Mouse (Mus musculus): ENCODE measurements around the gene Wdr4. TPM values are rescaled to one million over a fixed set of nuclear protein-coding genes. Genes with fewer than 3 reads are reported as not detected.

Wdr4 gene
- polyA plus RNA-seq, 1 experiment, result 40.9 TPM

DNA sequence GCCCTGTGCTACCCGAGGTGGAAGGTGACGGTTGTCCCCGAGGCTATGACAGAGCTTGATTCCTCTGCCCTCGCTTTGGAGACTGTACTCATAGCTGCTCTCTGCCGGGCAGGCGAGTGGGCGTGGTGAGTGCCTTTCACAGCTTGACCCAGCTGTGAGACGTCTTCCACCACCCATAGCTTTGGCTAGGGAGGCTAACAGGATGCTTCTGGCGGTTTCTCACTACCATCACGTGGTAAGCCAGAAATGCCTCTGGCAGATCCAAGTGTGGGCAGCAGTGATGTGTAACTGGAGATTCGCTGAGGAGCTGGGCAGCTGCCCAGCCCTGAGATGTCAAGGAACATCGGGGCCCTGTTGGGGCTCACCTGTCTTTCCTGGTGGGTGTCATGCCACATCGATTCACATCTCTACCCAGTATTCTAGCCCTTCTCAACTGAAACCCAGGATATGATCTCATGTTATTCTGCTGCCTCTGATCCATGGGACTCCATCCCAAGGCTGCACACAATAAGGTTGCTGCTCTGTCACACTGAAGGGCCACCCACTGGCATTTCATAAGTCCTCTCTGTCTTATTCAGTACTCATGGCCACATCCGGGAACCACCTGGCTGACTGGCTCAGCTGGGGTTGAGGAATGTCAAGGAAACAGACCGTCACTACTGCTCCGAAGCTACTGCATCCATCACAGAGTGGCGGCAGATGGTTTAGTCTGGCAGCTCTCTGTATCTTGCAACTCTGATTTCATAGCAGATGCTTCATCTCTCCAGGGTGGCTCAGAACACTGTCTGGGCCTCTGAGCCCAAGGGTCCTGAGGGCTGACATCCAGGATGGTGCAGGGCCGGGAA is 62.8 kb downstream of the Wdr4 start:
- TF ChIP-seq CTCF (IDR thresholded peaks at IDR 0.05; ENCODE audit: borderline replicate concordance, extremely low read depth, insufficient read depth, insufficient read length), result no peak
- no peak for TF ChIP-seq POLR2A (IDR thresholded peaks at IDR 0.05; ENCODE audit: borderline replicate concordance, extremely low read depth, insufficient read depth, insufficient read length, poor library complexity, severe bottlenecking)
- DNase-seq (ENCODE audit: low read depth), result peak; percentile 75

DNA sequence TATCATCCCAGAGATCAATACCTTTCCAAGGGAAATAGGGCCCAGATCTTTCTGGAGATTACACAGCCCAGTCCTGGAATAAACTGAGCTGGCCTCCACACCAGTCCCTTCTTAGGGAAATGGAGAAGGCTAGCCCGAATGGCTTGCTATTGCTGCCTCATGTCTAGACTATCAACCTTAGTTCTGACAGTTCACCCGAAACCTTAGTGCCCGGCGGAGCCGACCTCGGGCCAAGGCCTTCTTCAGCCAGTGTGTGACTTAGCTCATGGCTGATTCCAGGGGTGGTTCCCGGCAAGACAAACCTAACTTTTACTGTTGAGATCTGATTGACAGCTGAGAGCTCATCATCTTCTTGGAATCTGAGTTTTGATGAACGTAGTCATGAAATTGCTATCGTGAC is 65.7 kb downstream of the Wdr4 start:
- no peak for TF ChIP-seq CTCF (IDR thresholded peaks at IDR 0.05; ENCODE audit: borderline replicate concordance, extremely low read depth, insufficient read depth, insufficient read length)
- TF ChIP-seq POLR2A (IDR thresholded peaks at IDR 0.05; ENCODE audit: borderline replicate concordance, extremely low read depth, insufficient read depth, insufficient read length, poor library complexity, severe bottlenecking), result no peak
- DNase-seq (ENCODE audit: low read depth), result no peak

DNA sequence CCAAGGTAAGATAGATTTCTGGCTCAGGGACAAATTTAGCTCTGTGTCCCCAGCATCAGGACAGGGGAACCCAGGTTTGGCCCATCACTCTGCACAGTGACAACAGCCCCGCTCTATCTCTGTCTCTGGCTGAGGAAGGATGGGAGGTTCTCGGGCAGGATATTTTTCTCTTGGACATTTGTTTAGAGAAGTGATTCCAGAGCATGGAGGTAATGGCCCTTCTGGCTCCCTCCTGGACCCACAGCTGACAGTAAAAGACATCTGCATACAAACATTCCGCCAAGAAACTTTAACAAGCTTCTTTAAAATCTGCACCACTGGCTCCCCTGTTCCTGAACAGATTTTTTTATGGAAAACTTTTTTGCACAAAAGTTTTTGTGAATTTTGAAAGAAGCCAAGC is 66.3 kb downstream of the Wdr4 start:
- TF ChIP-seq POLR2A (IDR thresholded peaks at IDR 0.05; ENCODE audit: borderline replicate concordance, extremely low read depth, insufficient read depth, insufficient read length, poor library complexity, severe bottlenecking) (no peak), CTCF (IDR thresholded peaks at IDR 0.05; ENCODE audit: borderline replicate concordance, extremely low read depth, insufficient read depth, insufficient read length) (no peak)
- DNase-seq (ENCODE audit: low read depth), result no peak

DNA sequence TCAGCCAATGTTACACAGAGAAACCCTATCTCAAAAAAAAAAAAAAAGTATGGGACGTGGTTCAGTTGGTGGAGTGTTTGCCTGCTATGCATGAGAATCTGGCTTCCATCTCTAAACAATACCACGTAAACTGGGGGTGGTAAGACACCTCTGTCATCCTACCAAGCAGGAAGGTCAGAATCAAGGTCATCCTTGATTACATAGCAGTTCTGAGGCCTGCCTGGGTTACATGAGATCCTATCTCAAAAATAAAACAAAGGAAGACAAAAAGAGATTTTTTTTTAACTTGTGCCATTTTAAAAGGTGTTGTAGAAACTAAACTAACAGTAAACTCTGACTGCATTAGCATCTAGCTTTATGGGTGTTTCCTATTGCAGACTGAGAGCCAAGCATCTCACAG is 67.0 kb downstream of the Wdr4 start:
- no peak for DNase-seq (ENCODE audit: low read depth)
- TF ChIP-seq POLR2A (IDR thresholded peaks at IDR 0.05; ENCODE audit: borderline replicate concordance, extremely low read depth, insufficient read depth, insufficient read length, poor library complexity, severe bottlenecking) (no peak), CTCF (IDR thresholded peaks at IDR 0.05; ENCODE audit: borderline replicate concordance, extremely low read depth, insufficient read depth, insufficient read length) (no peak)

GRCm38 (mm10) chr17:31451179-31451708 is 68.5 kb downstream of the Wdr4 start:
- DNase-seq (ENCODE audit: low read depth), result peak; percentile 69
- TF ChIP-seq POLR2A (IDR thresholded peaks at IDR 0.05; ENCODE audit: borderline replicate concordance, extremely low read depth, insufficient read depth, insufficient read length, poor library complexity, severe bottlenecking) (no peak), CTCF (IDR thresholded peaks at IDR 0.05; ENCODE audit: borderline replicate concordance, extremely low read depth, insufficient read depth, insufficient read length) (no peak)

DNA sequence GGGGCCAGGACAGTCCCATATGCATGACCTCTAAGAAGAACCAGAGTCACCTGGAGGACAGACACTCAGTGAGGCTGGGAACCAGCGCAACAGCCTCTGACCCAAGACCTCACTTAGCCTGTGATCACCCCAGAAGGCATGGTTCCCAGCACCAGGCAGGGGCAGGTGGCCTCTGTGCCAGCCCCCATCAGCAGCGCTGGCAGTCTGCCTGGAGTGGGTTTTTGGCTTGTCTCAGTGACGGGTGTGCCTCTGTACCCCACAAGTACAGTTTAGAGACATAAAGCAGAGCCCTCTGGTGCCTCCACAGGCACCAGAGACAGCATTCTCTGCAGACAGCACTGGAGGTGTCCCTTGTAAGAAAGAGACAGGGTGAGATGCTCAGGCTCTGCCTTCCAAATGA is 69.6 kb downstream of the Wdr4 start:
- TF ChIP-seq CTCF (IDR thresholded peaks at IDR 0.05; ENCODE audit: borderline replicate concordance, extremely low read depth, insufficient read depth, insufficient read length) (no peak), POLR2A (IDR thresholded peaks at IDR 0.05; ENCODE audit: borderline replicate concordance, extremely low read depth, insufficient read depth, insufficient read length, poor library complexity, severe bottlenecking) (no peak)
- DNase-seq (ENCODE audit: low read depth), result peak; percentile 79

DNA sequence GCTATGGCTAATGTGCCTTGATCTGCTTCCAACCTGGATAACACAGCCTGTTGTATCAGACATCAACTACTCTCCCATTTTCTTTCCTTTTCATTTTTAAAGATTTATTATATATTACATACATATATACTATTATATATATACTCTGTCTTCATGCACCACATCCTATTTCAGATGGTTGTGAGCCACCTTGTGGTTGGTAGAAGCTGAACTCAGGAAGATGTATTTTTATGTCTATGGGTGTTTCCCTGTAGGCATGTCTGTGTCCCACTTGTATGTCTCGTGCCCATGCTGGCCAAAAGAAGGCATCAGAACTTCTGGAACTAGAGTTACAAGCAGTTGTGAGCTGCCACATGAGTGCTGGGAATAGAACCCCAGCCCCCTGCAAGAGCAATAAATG is 71.3 kb downstream of the Wdr4 start:
- no peak for TF ChIP-seq POLR2A (IDR thresholded peaks at IDR 0.05; ENCODE audit: borderline replicate concordance, extremely low read depth, insufficient read depth, insufficient read length, poor library complexity, severe bottlenecking)
- no peak for DNase-seq (ENCODE audit: low read depth)

DNA sequence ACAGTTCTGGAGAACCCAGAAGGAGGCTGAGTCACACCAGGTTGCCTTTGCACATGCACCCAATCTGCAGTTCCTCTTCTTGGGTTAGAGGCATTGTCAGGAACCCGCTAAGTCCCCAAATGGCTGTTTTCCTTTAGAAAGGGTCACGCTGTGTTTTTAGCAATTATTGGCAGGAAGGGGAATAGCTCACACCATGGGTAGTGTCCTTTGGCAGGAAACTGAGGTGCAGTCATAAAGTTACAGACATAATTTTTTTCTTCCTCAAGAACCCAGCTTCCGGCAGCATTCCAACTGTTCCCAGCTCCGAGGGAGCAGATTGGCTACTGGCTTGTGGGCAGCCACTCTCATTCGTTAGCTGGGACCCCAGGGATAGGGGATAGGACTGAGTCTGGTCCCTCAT is 72.0 kb downstream of the Wdr4 start:
- no peak for DNase-seq (ENCODE audit: low read depth)
- no peak for TF ChIP-seq CTCF (IDR thresholded peaks at IDR 0.05; ENCODE audit: borderline replicate concordance, extremely low read depth, insufficient read depth, insufficient read length)
- TF ChIP-seq POLR2A (IDR thresholded peaks at IDR 0.05; ENCODE audit: borderline replicate concordance, extremely low read depth, insufficient read depth, insufficient read length, poor library complexity, severe bottlenecking), result no peak

- no peak for DNase-seq (ENCODE audit: low read depth)
- TF ChIP-seq POLR2A (IDR thresholded peaks at IDR 0.05; ENCODE audit: borderline replicate concordance, extremely low read depth, insufficient read depth, insufficient read length, poor library complexity, severe bottlenecking), result no peak
- no peak for TF ChIP-seq CTCF (IDR thresholded peaks at IDR 0.05; ENCODE audit: borderline replicate concordance, extremely low read depth, insufficient read depth, insufficient read length)
Observed at GRCm38 (mm10) chr17:31445061-31445731, 74.6 kb downstream of the Wdr4 start.

Other genes with a start within 250 kb of the Wdr4 start
- gene Rsph1, start 242.6 kb downstream of the Wdr4 start, polyA plus RNA-seq (2012; rRNA removed), result 0.59 and 3.3 TPM in 2 replicates
- gene Slc37a1, start 233.2 kb downstream of the Wdr4 start, polyA plus RNA-seq (2012; rRNA removed), result 19.7 and 21.3 TPM in 2 replicates
- 60.9 and 112 TPM in 2 replicates for gene Pde9a, start 133.8 kb downstream of the Wdr4 start, polyA plus RNA-seq (2012; rRNA removed)
- 150 and 186 TPM in 2 replicates for gene Ndufv3, start 135 bp upstream of the Wdr4 start, polyA plus RNA-seq (2012; rRNA removed)
- 32.2 and 36.8 TPM in 2 replicates for gene Pknox1, start 44.8 kb upstream of the Wdr4 start, polyA plus RNA-seq (2012; rRNA removed)
- 5.4 and 7.2 TPM in 2 replicates for gene Cbs, start 117.3 kb upstream of the Wdr4 start, polyA plus RNA-seq (2012; rRNA removed)
- 217 and 227 TPM in 2 replicates for gene U2af1, start 138.9 kb upstream of the Wdr4 start, polyA plus RNA-seq (2012; rRNA removed)
- gene Cryaa, start 157.8 kb upstream of the Wdr4 start, polyA plus RNA-seq (2012; rRNA removed), result 0.06 and 0.12 TPM in 2 replicates